10 mouse cellular contexts compared by ENCODE assay signal in genomic region chr8:92972949-92973348, GRCm38 (mm10). TPM values are rescaled to one million over a fixed set of nuclear protein-coding genes. Genes with fewer than 3 reads are reported as not detected.
DNase-seq lines count a peak whose midpoint lies in the region; ATAC-seq and TF ChIP-seq lines count a peak whose summit lies in the region.
"Had no signal": no experiment of that assay in that cellular context is flagged by ENCODE, and none has a peak within 500 bp of the region (broad histone marks: within the 10 kb centered on the region; RNA-seq: fewer than 3 reads in every experiment).

No protein-coding gene starts in this region.

- H3K4me1 ChIP-seq in hindbrain, embryonic 14.5 days (replicated peaks; ENCODE audit: control insufficient read depth, insufficient read depth, low read length) = no peaks in the 10 kb centered on the region
- H3K4me1 ChIP-seq in hindbrain, embryonic 12.5 days = peaks cover 5% of the 10 kb centered on the region
- H3K4me1 ChIP-seq in intestine, postnatal 0 days (replicated peaks; ENCODE audit: control insufficient read depth, insufficient read depth, low read length) = no peaks in the 10 kb centered on the region

- H3K36me3 ChIP-seq in hindbrain, embryonic 14.5 days (replicated peaks; ENCODE audit: control insufficient read depth, insufficient read depth) = no peaks in the 10 kb centered on the region
- no peaks in the 10 kb centered on the region for H3K36me3 ChIP-seq in hindbrain, embryonic 12.5 days
- H3K36me3 ChIP-seq in intestine, postnatal 0 days (ENCODE audit: control insufficient read depth, insufficient read depth) = no peaks in the 10 kb centered on the region

- WGBS in hindbrain, embryonic 14.5 days = 67% methylated on average over 5 of the region's 5 CpGs
- 68% methylated on average over 5 of the region's 5 CpGs for WGBS in hindbrain, embryonic 12.5 days
- 61% methylated on average over 5 of the region's 5 CpGs for WGBS in intestine, postnatal 0 days

- no peaks in the 10 kb centered on the region for H3K9me3 ChIP-seq in hindbrain, embryonic 14.5 days (ENCODE audit: control insufficient read depth, low read length)
- H3K9me3 ChIP-seq in hindbrain, embryonic 12.5 days (replicated peaks) = no peaks in the 10 kb centered on the region
- H3K9me3 ChIP-seq in intestine, postnatal 0 days (ENCODE audit: control insufficient read depth) = no peaks in the 10 kb centered on the region

- no peak overlapping the region for H3K4me2 ChIP-seq in hindbrain, embryonic 14.5 days (replicated peaks)
- no peak overlapping the region for H3K4me2 ChIP-seq in hindbrain, embryonic 12.5 days (replicated peaks)
- H3K4me2 ChIP-seq in intestine, postnatal 0 days (replicated peaks; ENCODE audit: low read depth) = no peak overlapping the region

- DNase-seq in hindbrain, embryonic 14.5 days (ENCODE audit: low spot score) = peak; percentile 41
- peak; percentile 74 for DNase-seq in adrenal gland, adult 8-10 months
- peak; percentile 86 for DNase-seq in gastrocnemius, adult 2 months
- peak; percentile 92 for DNase-seq in lung, postnatal 36 days
- DNase-seq in thymus, postnatal 10 days (ENCODE audit: low spot score in 2 of 2) = no peak
- no peak for DNase-seq in layer of hippocampus, adult 9-11 months

- intact Hi-C loops in gastrocnemius, adult 2 months (cut with DNase I) = no loop called here

- no peak overlapping the region for H3K4me3 ChIP-seq in hindbrain, embryonic 14.5 days (replicated peaks; ENCODE audit: low read length)
- no peak overlapping the region for H3K4me3 ChIP-seq in hindbrain, embryonic 12.5 days
- no peak overlapping the region for H3K4me3 ChIP-seq in gastrocnemius, adult 2 months
- H3K4me3 ChIP-seq in intestine, postnatal 0 days (ENCODE audit: low read depth, low read length) = no peak overlapping the region

- H3K9ac ChIP-seq in hindbrain, embryonic 14.5 days = no peak overlapping the region
- H3K9ac ChIP-seq in hindbrain, embryonic 12.5 days = no peak overlapping the region
- H3K9ac ChIP-seq in intestine, postnatal 0 days (ENCODE audit: low read depth, low read length) = no peak overlapping the region

- no peaks in the 10 kb centered on the region for H3K27me3 ChIP-seq in hindbrain, embryonic 14.5 days (ENCODE audit: control insufficient read depth, insufficient read depth, low read length)
- no peaks in the 10 kb centered on the region for H3K27me3 ChIP-seq in hindbrain, embryonic 12.5 days
- H3K27me3 ChIP-seq in intestine, postnatal 0 days (replicated peaks; ENCODE audit: control insufficient read depth, insufficient read depth, low read length) = no peaks in the 10 kb centered on the region

- peak; percentile 55; the same call in 1 of the 2 replicates for ATAC-seq in hindbrain, embryonic 14.5 days (ENCODE audit: low FRiP score)
- ATAC-seq in hindbrain, embryonic 12.5 days (ENCODE audit: low FRiP score) = no peak
- no peak for ATAC-seq in intestine, postnatal 0 days

- no peak overlapping the region for H3K27ac ChIP-seq in hindbrain, embryonic 14.5 days
- H3K27ac ChIP-seq in hindbrain, embryonic 12.5 days = no peak overlapping the region
- H3K27ac ChIP-seq in gastrocnemius, adult 2 months = no peak overlapping the region
- H3K27ac ChIP-seq in intestine, postnatal 0 days (ENCODE audit: low read depth, low read length) = no peak overlapping the region

- TF ChIP-seq CTCF in gastrocnemius, adult 2 months (IDR thresholded peaks at IDR 0.05) = no peak
- TF ChIP-seq CTCF in intestine, postnatal 0 days (IDR thresholded peaks at IDR 0.05; ENCODE audit: low read depth) = peak; percentile 42

RNA-seq across cellular contexts. Expression of gene Slc6a2, which starts 13.1 kb away (rescaled TPM):
- polyA plus RNA-seq in hindbrain, embryonic 14.5 days (2014; fragmentation: Nextera tagmentation; extraction: Ambion mirVana) = 1.7 and 3.4 TPM in 2 replicates
- 1.8 and 2.0 TPM in 2 replicates for polyA plus RNA-seq in hindbrain, embryonic 12.5 days (2016; fragmentation: Nextera tagmentation; extraction: Ambion mirVana)
- 10 to 100 TPM in 2 of 4 experiments, 1 to 10 TPM in 2; 6.0 to 27.5 (median 12.8) TPM for total RNA-seq in adrenal gland, adult 8-10 months (2022)
- under 1 TPM; 0.20 to 0.39 TPM for total RNA-seq in gastrocnemius, adult 2 months (2021)
- polyA plus RNA-seq in intestine, postnatal 0 days (2015; fragmentation: Nextera tagmentation; extraction: Ambion mirVana) = not detected in 2 replicates
- total RNA-seq: MEL had no signal
- polyA plus RNA-seq: neural tube, embryonic 11.5 days had no signal

Comparison
In these comparisons a context has a peak if more than half of its experiments do, and no peak if none do; other contexts are left out.
1. DNase-seq: peak in hindbrain, embryonic 14.5 days (single experiment), adrenal gland, adult 8-10 months (single experiment), gastrocnemius, adult 2 months (single experiment) and lung, postnatal 36 days (single experiment); none in thymus, postnatal 10 days (0 of 2) and layer of hippocampus, adult 9-11 months (single experiment).